Mouse (Mus musculus) olfactory bulb, adult 2 months (tissue): ENCODE measurements around the gene Gm4952. TPM values are rescaled to one million over a fixed set of nuclear protein-coding genes. Genes with fewer than 3 reads are reported as not detected.

Source experiments
- H3K27ac ChIP-seq: fragments of 200-500 bp; 2 replicates; pipeline ENCODE4 v1.5.1; 2012; ENCODE audit warnings: low read depth, low read length; ENCODE audit not compliant: insufficient read depth
- H3K4me1 ChIP-seq: fragments of 200-500 bp; 2 replicates; pipeline ENCODE4 v1.6.1; 2012; ENCODE audit warnings: low read length; ENCODE audit not compliant: control insufficient read depth, insufficient read depth
- H3K4me3 ChIP-seq: fragments of 200-500 bp; 2 replicates; pipeline ENCODE4 v1.5.1; 2012; ENCODE audit warnings: mild to moderate bottlenecking, low read depth, low read length, moderate library complexity; ENCODE audit not compliant: insufficient read depth
- CTCF ChIP-seq: fragments of 200-500 bp; IDR thresholded peaks from 2 replicates; pipeline ENCODE4 v1.5.1; 2012; ENCODE audit warnings: low read depth, mild to moderate bottlenecking, low read length, moderate library complexity; ENCODE audit not compliant: insufficient read depth
- POLR2A ChIP-seq: fragments of 200-500 bp; IDR thresholded peaks from 2 replicates; pipeline ENCODE4 v1.6.1; 2012; ENCODE audit warnings: mild to moderate bottlenecking, low read depth, low read length, moderate library complexity; ENCODE audit not compliant: insufficient read depth
- WGBS: fragments of 180-500 bp; shearing (Covaris S2); methylation state at CpG from one replicate; pipeline ENCODE4 v1.1.7; 2018; 5-methylcytosine and 5-hydroxymethylcytosine counted together
- polyA plus RNA-seq: library from polyadenylated mRNA; stranded (reverse); fragments of >200 nt; gene quantifications from 2 replicates; pipeline ENCODE4 v1.2.4, GENCODE M21; 2012; ENCODE audit warnings: low replicate concordance; ENCODE audit not compliant: missing spikeins, insufficient read depth, insufficient read length

The Gm4952 gene
- not detected in 2 replicates for polyA plus RNA-seq

DNA sequence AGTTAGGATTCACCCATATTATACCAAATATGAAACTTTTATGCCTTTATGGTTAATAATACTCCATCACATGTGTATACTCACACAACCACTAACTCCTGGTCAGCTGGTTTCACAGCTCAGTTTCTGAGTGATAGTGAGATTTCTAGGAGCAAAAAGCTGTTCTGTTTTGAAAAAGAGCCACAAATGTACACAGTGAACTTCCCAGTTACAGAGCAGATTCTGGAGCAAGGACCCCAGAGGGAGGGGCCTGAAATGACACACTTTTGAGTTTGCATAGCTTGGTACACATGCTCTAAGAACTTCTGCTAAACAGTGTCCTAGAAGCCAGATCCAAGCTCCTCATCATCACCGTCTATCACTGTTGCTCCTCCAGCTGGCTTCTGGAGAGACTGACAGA is at the start of gene Gm4952:
Gm4952 (plus strand) TSS at position 301 of the 400 bp plus-strand sequence.
- TF ChIP-seq POLR2A (no peak), CTCF (no peak)
- WGBS: 62% methylated on average over 1 of the region's 1 CpGs

DNA sequence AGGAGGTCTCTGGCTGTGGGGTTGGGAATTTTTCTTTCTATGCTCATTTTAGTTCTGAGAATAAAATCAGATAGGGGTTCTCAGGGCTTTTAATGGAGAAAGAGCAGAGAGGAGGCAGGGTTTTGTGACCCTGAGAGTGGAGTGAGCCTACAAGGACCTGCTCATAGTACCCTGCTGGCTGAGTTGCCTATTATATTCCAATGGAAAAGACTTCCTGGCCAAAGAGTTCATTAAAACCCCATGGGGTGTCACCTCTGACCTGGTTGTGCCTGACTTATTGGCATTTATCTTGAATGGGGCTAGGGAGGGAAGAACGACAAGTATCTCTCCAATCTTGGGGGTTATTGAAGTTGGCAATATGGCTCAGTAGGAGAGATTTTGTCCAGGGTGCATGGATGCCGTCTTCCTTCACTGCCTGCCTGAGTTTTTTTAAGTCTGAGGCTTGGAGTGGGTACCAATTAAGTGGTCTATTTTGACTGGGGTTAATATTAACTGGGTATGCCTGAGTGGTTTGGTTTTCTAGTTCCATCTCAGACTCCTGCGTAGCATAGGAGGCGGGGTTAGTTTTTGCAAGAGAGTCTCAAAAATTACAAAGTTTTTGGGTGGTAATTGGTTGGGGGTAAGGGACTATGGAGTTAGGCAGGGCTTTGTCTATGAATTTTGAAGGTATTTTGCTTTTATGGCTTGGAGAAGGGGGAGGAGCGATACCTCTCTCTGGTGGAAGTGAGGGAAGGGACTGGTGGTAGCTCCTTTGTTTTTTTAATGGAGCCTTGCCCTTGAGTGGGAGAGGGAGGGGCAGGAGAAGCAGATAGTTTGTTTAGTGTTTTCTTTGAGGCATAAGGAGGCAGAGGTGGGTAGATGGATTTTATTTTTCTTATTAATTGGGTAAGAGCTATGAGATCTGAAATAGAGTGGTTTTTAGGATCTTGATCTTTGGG is 49.5 kb upstream of the Gm4952 start:
- H3K4me3 ChIP-seq: no peak overlapping the region
- H3K27ac ChIP-seq: no peak overlapping the region
- WGBS: 65% methylated on average over 5 of the region's 5 CpGs
- TF ChIP-seq POLR2A (no peak), CTCF (no peak)
- no peaks in the 10 kb centered on the region for H3K4me1 ChIP-seq

More for the DNA sequence above, at the start of gene Gm4952:
- H3K4me3 ChIP-seq: no peak within 1 kb of the TSS
- peaks cover 13% of the 10 kb centered on the region for H3K4me1 ChIP-seq
- H3K27ac ChIP-seq: no peak within 1 kb of the TSS

GRCm38 (mm10) chr19:12556293-12556692 is 43.5 kb upstream of the Gm4952 start:
- H3K4me3 ChIP-seq: no peak overlapping the region
- H3K27ac ChIP-seq: no peak overlapping the region

GRCm38 (mm10) chr19:12558219-12558618 is 41.6 kb upstream of the Gm4952 start:
- Histone ChIP-seq H3K4me1 (no peaks in the 10 kb centered on the region), H3K27ac (no peak overlapping the region), H3K4me3 (no peak overlapping the region)
- WGBS: 90% methylated on average over 4 of the region's 4 CpGs
- TF ChIP-seq POLR2A (no peak), CTCF (no peak)

More at GRCm38 (mm10) chr19:12556293-12556692, 43.5 kb upstream of the Gm4952 start:
- WGBS: 91% methylated on average over 2 of the region's 2 CpGs
- no peaks in the 10 kb centered on the region for H3K4me1 ChIP-seq
- TF ChIP-seq POLR2A (no peak), CTCF (no peak)

- no peak overlapping the region for H3K27ac ChIP-seq
Observed at GRCm38 (mm10) chr19:12564197-12564596, 35.6 kb upstream of the Gm4952 start.

GRCm38 (mm10) chr19:12567011-12567410 is 32.8 kb upstream of the Gm4952 start:
- TF ChIP-seq POLR2A: no peak
- no peak for TF ChIP-seq CTCF
- Histone ChIP-seq H3K27ac (no peak overlapping the region), H3K4me1 (no peaks in the 10 kb centered on the region), H3K4me3 (no peak overlapping the region)
- WGBS: 44% methylated on average over 4 of the region's 4 CpGs

More at GRCm38 (mm10) chr19:12564197-12564596, 35.6 kb upstream of the Gm4952 start:
- no peak overlapping the region for H3K4me3 ChIP-seq
- no peaks in the 10 kb centered on the region for H3K4me1 ChIP-seq
- TF ChIP-seq POLR2A (no peak), CTCF (no peak)

GRCm38 (mm10) chr19:12570866-12571265 is 28.9 kb upstream of the Gm4952 start:
- Histone ChIP-seq H3K4me1 (peaks cover 4% of the 10 kb centered on the region; the same call in 1 of the 2 replicates), H3K4me3 (no peak overlapping the region), H3K27ac (no peak overlapping the region)
- 81% methylated on average over 2 of the region's 2 CpGs for WGBS
- no peak for TF ChIP-seq CTCF
- TF ChIP-seq POLR2A: no peak

DNA sequence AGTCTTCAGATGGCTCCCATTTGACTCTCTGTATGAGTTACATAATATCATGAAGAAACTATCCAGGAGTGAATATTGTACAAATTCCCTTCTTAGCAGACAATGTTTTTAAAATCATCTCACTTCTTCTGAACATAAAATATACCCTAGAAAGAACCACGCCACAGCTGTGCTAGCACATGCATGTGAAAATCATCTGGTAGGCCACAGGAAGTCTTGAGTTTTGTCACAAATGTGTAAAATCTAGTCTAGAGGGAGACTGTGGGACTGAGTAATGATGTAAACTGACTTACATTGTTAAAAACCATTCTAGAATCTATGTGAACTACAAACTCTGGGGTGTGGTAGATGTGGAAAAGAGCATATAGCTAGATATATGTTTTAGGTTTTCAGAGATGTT is 28.1 kb upstream of the Gm4952 start:
- H3K27ac ChIP-seq: no peak overlapping the region
- peaks cover 4% of the 10 kb centered on the region; the same call in 1 of the 2 replicates for H3K4me1 ChIP-seq
- 98% methylated on average over 1 of the region's 1 CpGs for WGBS
- no peak for TF ChIP-seq POLR2A
- TF ChIP-seq CTCF: no peak
- no peak overlapping the region for H3K4me3 ChIP-seq
